Mouse (Mus musculus) bone marrow, adult 2 months (tissue): ENCODE data around the gene Dpagt1. TPM values are rescaled to one million over a fixed set of nuclear protein-coding genes. Genes with fewer than 3 reads are reported as not detected.
A peak's percentile ranks its signal among the peaks of the same experiment; 100 is the strongest.
"Not testable (repeated sequence)": the region's sequence is repeated elsewhere in the genome, so short reads cannot be mapped to it uniquely, and the experiment has no call there.

Experiments used
- H3K27ac ChIP-seq: fragments of 200-500 bp; 2 replicates; pipeline ENCODE4 v1.5.1; 2012; ENCODE audit warnings: low read depth, mild to moderate bottlenecking, control low read depth, inconsistent platforms, low read length; ENCODE audit not compliant: control insufficient read depth, poor library complexity, insufficient read depth
- H3K4me1 ChIP-seq: fragments of 200-500 bp; 2 replicates; pipeline ENCODE4 v1.6.1; 2011; ENCODE audit warnings: low read length; ENCODE audit not compliant: control insufficient read depth, insufficient read depth
- H3K4me3 ChIP-seq: fragments of 200-500 bp; replicated peaks from 2 replicates; pipeline ENCODE3; 2011; ENCODE audit warnings: mild to moderate bottlenecking, low read depth, low read length, control low read depth; ENCODE audit not compliant: control insufficient read depth
- CTCF ChIP-seq: fragments of 200-500 bp; IDR thresholded peaks from 2 replicates; pipeline ENCODE4 v1.5.1; 2011; ENCODE audit warnings: low read length, control low read depth; ENCODE audit not compliant: control insufficient read depth, insufficient read depth
- POLR2A ChIP-seq: fragments of 200-500 bp; IDR thresholded peaks from 2 replicates; pipeline ENCODE4 v1.6.1; 2011; ENCODE audit warnings: low read depth, mild to moderate bottlenecking, control low read depth, low read length, borderline replicate concordance; ENCODE audit not compliant: control insufficient read depth
- WGBS: fragments of 180-500 bp; shearing (Covaris S2); methylation state at CpG from one replicate; pipeline ENCODE4 v1.1.7; 2018; 5-methylcytosine and 5-hydroxymethylcytosine counted together
- polyA plus RNA-seq: library from polyadenylated mRNA; stranded (reverse); fragments of >200 nt; gene quantifications from 2 replicates; pipeline ENCODE4 v1.2.4, GENCODE M21; 2011; ENCODE audit warnings: low replicate concordance; ENCODE audit not compliant: missing spikeins, insufficient read depth, insufficient read length

The Dpagt1 gene
- polyA plus RNA-seq, 1 experiment = 30.7 TPM

- WGBS = 59% methylated on average over 6 of the region's 6 CpGs
- H3K27ac ChIP-seq = no peak overlapping the region
- TF ChIP-seq CTCF (no peak), POLR2A (no peak)
- no peak overlapping the region for H3K4me3 ChIP-seq
- H3K4me1 ChIP-seq = peaks cover 1% of the 10 kb centered on the region
Measured at GRCm38 (mm10) chr9:44330736-44331135, 4.9 kb downstream of the Dpagt1 start.

DNA sequence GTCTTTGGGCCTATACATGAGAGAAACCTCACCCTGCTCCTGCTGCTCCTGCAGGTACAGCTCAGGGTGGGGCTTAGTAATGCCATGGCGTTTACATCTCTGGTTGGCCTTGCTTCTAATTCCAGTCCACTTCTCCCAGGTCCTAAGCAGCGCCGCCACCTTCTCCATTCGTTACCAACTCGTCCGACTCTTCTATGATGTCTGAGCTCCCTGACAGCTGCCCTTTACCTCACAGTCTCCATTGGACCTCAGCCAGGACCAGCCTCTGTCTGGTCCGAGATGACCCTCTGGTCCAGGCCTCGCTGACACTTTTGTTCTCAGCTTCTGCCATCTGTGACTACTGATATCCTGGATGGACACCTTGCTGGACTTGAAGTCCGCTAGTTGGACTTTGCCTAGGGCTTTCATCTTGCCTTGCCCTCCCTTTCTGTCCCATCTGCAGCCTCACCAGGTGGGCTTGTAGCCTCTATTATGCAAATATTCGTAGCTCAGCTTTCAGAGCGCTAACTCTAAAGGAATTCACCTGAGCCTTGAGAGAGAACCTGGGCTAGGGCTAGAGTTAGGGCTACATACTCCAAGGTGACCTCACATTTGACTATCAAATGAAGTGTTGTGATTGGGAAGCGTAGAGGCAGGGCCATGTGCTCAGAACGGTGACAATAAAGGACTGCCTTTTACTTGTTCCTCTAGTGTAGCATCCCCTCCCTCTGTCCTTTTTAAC, 7.3 kb downstream of the Dpagt1 start:
- TF ChIP-seq POLR2A (no peak), CTCF (no peak)
- H3K27ac ChIP-seq = no peak overlapping the region
- H3K4me3 ChIP-seq = no peak overlapping the region
- no peaks in the 10 kb centered on the region; the same call in 1 of the 2 replicates for H3K4me1 ChIP-seq
- 94% methylated on average over 13 of the region's 13 CpGs for WGBS

- TF ChIP-seq CTCF (peak; percentile 28; the same call in 1 of the 2 replicates), POLR2A (peak; percentile 100)
- WGBS = under 1% methylated on average over 91 of the region's 91 CpGs
- Histone ChIP-seq H3K27ac (peak within 1 kb of the TSS; percentile 99), H3K4me3 (peak within 1 kb of the TSS; percentile 85), H3K4me1 (no peaks in the 10 kb centered on the region; the same call in 1 of the 2 replicates)
Measured at GRCm38 (mm10) chr9:44334396-44335330, 8.8 kb downstream of the Dpagt1 start, which contains the start of gene H2afx. Gene H2afx, plus strand, starts transcription at chr9:44334694.

DNA sequence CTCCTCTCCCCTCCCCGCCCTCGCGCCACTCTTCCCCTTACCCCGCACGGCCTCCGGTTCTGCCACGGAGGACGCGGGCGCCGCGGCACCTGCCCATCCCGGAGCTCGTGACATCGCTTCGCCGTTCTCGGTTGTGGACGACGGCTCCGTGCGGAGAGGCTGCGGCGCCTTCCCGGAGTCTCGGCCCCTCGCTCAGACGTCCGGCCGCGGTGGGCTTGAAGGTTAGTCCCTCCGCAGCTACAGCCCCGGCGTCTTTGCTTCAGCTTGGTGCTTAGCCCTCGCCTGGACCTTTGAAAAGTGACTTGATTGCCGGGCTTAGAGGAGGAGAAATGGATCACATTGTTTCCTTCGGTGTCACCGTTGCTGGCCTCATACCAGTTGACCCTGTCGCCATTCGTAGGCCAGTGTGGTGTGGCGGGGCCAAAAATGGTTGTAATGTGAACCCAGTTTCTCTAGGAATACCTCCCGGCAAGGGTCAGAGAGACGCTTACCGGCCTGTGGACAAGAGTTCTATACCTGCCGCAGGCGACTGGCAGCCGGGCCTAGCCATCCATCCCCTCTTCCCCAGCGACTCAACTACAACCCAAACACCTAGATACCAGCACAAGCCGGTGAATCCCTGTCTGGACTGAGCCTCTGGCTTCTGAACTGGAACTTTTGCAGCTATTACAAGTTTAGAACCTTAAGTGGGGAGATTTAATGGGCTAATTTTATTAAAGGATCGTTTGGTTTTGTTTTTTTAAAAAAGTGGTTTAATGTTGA, 9.7 kb downstream of the Dpagt1 start:
- H3K27ac ChIP-seq = peak overlapping the region; percentile 99
- H3K4me1 ChIP-seq = no peaks in the 10 kb centered on the region; the same call in 1 of the 2 replicates
- WGBS = under 1% methylated on average over 50 of the region's 50 CpGs
- H3K4me3 ChIP-seq = peak overlapping the region; percentile 85
- no peak for TF ChIP-seq CTCF
- peak; percentile 52; the same call in 1 of the 2 replicates for TF ChIP-seq POLR2A

- Histone ChIP-seq H3K4me1 (no peaks in the 10 kb centered on the region; the same call in 1 of the 2 replicates), H3K4me3 (peak overlapping the region; percentile 85), H3K27ac (no peak overlapping the region; the same call in 1 of the 2 replicates)
- TF ChIP-seq POLR2A (no peak), CTCF (no peak)
- 3% methylated on average over 5 of the region's 5 CpGs for WGBS
Measured at GRCm38 (mm10) chr9:44336093-44336406, 10.2 kb downstream of the Dpagt1 start.

GRCm38 (mm10) chr9:44336513-44336912, 10.7 kb downstream of the Dpagt1 start:
- not testable (repeated sequence) for H3K4me1 ChIP-seq
- peak overlapping the region; percentile 72 for H3K4me3 ChIP-seq

DNA sequence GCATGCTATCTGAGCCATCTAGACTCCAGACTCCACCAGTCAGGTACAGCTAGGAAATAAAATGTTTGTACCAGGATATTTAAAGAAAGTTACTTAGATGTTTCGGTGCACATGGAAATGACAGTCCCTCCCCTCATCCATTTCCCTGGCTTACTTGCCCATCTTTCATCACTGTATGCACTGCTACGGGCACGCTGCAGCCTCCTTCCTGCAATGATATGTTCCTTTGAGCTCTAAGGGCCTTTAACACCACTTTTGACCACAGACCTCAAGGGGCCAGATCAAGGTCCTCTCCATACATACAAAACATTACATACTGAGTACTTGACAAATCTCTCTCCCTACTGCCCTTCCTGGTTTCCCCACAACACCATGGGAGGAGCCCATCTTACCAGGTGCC, 11.1 kb downstream of the Dpagt1 start:
- TF ChIP-seq POLR2A (no peak), CTCF (no peak)
- Histone ChIP-seq H3K27ac (no peak overlapping the region), H3K4me3 (peak overlapping the region; percentile 72), H3K4me1 (no peaks in the 10 kb centered on the region; the same call in 1 of the 2 replicates)
- WGBS = 41% methylated on average over 3 of the region's 3 CpGs

More at GRCm38 (mm10) chr9:44336513-44336912, 10.7 kb downstream of the Dpagt1 start:
- 48% methylated on average over 4 of the region's 4 CpGs for WGBS
- peak overlapping the region; percentile 44; the same call in 1 of the 2 replicates for H3K27ac ChIP-seq
- TF ChIP-seq POLR2A = peak; percentile 39; the same call in 1 of the 2 replicates

DNA sequence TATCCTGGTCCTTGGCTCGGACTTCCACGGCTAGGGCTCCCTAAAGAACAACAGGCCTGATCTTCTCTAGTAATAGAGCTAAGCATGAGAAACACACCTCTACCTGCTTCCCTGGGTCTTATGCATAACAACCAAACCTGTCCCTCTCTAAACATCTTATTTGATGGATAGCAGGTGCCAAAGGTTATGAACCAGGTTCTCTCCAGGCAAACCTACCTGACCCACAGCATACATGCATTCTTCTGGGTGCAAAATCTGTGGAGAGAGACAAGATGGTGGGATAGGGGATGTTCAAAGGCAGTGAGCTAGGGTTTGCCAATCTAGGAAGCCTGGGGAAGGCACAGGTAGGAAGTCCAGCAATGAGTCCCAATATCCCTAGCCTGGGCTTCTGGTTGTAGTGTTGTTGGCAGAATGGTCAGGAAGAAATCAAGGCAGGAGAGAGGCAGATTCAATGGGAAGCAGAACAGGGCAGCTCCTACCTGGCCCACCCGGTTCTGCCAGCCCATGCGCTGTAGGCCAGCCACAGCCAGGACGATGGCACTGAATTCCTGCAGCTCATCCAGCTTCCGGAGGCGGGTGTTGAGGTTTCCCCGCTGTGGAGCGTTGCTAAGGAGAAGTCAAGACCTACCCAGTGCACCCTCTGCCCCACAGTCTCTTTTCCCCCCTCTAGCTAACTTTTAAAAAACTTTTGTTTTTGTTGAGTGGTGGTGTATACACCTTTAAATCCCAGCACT, 11.8 kb downstream of the Dpagt1 start:
- peak overlapping the region; percentile 72 for H3K4me3 ChIP-seq
- H3K27ac ChIP-seq = peak overlapping the region; percentile 43; the same call in 1 of the 2 replicates
- WGBS = 84% methylated on average over 9 of the region's 9 CpGs
- TF ChIP-seq CTCF (no peak), POLR2A (peak; percentile 13; the same call in 1 of the 2 replicates)
- no peaks in the 10 kb centered on the region; the same call in 1 of the 2 replicates for H3K4me1 ChIP-seq
